Mouse (Mus musculus): ENCODE measurements around the gene Tmigd3. TPM values are rescaled to one million over a fixed set of nuclear protein-coding genes. Genes with fewer than 3 reads are reported as not detected.

Gene Tmigd3
- not detected in 2 replicates for polyA plus RNA-seq (2015; fragmentation: Nextera tagmentation; extraction: Ambion mirVana)

DNA sequence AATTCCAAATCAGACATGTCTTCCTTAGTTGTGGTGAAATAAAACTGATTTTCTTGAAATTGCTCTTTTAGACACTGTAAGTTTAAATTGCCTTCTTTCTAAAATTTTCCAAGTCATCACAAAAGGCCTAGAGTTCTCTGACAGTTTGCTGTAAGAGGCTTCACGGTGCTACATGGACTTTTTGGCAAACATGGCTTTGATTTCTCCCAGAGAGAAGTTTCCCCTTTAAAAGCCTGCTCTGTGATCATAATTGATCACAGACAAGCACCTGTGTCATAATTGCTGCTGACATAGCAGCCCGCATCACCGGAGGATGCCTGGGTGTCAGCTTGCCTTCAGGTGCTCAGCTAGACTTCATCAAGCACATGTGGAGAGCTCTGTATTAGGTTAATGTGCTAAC, at the start of gene Tmigd3, which contains the start of gene Adora3:
Gene Tmigd3 (plus strand): TSS at position 346 of the 400 bp plus-strand sequence.
Gene Adora3 (plus strand): TSS at position 301 of the 400 bp plus-strand sequence.
- Histone ChIP-seq H3K36me3 (ENCODE audit: poor library complexity, severe bottlenecking) (no peaks in the 10 kb centered on the region), H3K27me3 (no peaks in the 10 kb centered on the region), H3K9me3 (replicated peaks) (no peaks in the 10 kb centered on the region), H3K4me3 (no peak within 1 kb of the TSS), H3K4me2 (no peak within 1 kb of the TSS), H3K9ac (no peak within 1 kb of the TSS), H3K27ac (no peak within 1 kb of the TSS), H3K4me1 (peaks cover 12% of the 10 kb centered on the region; the same call in 1 of the 2 replicates)
- ATAC-seq: no peak
- 90% methylated on average over 3 of the region's 3 CpGs for WGBS

DNA sequence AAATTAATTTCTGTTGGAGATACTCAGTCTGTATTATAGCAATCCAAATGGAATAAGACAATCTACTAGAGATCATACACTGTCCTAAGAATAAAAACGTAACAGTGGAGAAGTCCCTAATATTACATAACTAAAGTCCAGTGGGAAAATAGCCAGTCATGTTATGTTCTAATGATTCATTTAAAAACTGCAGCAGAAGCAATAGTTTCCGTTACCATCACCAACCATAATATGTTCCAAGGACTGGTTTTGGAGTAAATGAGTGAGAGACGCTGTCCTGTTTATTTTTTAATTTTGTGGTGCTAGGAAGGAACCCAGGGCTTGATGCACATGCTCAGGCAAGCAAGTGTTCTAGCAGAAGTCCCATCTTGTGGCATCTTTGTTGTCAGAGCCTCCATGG, 49.2 kb upstream of the Tmigd3 start:
- WGBS: 92% methylated on average over 3 of the region's 3 CpGs
- no peaks in the 10 kb centered on the region for H3K4me1 ChIP-seq
- H3K9ac ChIP-seq: no peak overlapping the region
- H3K4me3 ChIP-seq: no peak overlapping the region
- no peaks in the 10 kb centered on the region for H3K9me3 ChIP-seq (replicated peaks)
- no peaks in the 10 kb centered on the region for H3K36me3 ChIP-seq (ENCODE audit: poor library complexity, severe bottlenecking)
- no peak overlapping the region for H3K27ac ChIP-seq
- H3K27me3 ChIP-seq: no peaks in the 10 kb centered on the region
- ATAC-seq: no peak
- no peak overlapping the region for H3K4me2 ChIP-seq

DNA sequence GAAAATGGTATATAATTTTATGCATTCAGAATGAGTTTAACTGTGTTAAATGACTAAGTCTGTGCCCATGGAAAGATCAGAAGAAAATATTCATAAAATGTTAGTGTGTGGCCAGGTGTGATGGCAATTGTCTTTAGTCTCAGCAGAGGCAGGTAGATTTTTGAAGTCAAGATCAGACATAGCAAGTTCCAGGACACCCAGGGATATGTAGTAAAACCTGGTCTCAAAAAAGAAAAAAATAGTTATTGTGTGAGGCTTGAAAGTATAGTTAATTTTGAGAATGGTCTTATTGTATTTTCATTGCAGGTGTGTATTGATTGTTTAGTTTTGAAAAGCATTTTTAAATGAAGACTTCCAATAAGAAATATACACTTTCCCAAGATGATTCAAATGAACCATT, 47.1 kb upstream of the Tmigd3 start:
- no peak overlapping the region for H3K9ac ChIP-seq
- H3K27ac ChIP-seq: no peak overlapping the region
- no peak for ATAC-seq
- no peak overlapping the region for H3K4me2 ChIP-seq
- H3K4me3 ChIP-seq: no peak overlapping the region
- H3K27me3 ChIP-seq: no peaks in the 10 kb centered on the region
- H3K4me1 ChIP-seq: no peaks in the 10 kb centered on the region
- no peaks in the 10 kb centered on the region for H3K36me3 ChIP-seq (ENCODE audit: poor library complexity, severe bottlenecking)
- no peaks in the 10 kb centered on the region for H3K9me3 ChIP-seq (replicated peaks)

DNA sequence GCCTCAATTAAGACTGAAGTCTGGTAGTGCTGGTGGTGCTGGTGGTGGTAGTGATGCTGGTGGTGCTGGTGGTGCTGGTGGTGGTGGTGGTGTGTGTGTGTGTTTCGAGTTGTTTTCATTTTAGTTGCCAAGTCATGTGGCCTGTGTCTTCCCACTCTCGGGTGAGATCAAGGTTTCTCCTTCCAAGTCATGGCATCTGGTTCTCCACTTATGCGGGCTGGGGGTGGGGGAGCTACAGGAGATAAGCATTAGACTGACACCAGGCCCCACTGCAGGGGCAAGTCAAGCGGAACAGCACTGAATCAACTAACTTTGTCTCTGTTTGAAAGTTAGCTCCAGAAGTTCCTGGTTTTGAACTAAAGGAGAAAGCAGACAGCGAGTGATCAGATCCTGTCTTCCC, 46.6 kb upstream of the Tmigd3 start:
- Histone ChIP-seq H3K9ac (no peak overlapping the region), H3K27ac (no peak overlapping the region), H3K27me3 (no peaks in the 10 kb centered on the region), H3K4me2 (no peak overlapping the region), H3K4me1 (no peaks in the 10 kb centered on the region), H3K4me3 (no peak overlapping the region), H3K36me3 (ENCODE audit: poor library complexity, severe bottlenecking) (no peaks in the 10 kb centered on the region), H3K9me3 (replicated peaks) (no peaks in the 10 kb centered on the region)
- 56% methylated on average over 5 of the region's 5 CpGs for WGBS
- ATAC-seq: no peak

DNA sequence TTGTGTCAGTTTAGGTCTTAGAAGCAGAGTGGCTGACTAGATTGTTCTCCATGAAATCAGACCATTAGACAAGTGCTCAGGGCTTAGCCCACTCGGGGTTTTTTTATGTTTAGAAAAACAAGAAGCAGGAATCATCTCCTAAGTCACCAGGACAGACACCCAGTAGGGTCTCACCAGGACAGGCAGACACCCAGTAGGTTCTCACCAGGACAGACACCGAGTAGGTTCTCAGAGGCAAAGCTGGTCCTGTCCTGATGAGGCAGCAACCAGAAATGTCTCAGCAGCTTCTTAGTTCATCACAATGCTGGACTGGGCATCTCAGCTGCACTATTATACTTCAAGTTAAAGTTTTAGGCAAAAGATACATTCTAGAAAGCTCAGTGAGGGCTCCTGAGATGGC, 46.0 kb upstream of the Tmigd3 start:
- Histone ChIP-seq H3K4me1 (no peaks in the 10 kb centered on the region), H3K4me3 (no peak overlapping the region), H3K27ac (no peak overlapping the region), H3K4me2 (no peak overlapping the region), H3K27me3 (no peaks in the 10 kb centered on the region), H3K9me3 (replicated peaks) (no peaks in the 10 kb centered on the region), H3K36me3 (ENCODE audit: poor library complexity, severe bottlenecking) (no peaks in the 10 kb centered on the region), H3K9ac (no peak overlapping the region)
- no peak for ATAC-seq
- 49% methylated on average over 2 of the region's 2 CpGs for WGBS

DNA sequence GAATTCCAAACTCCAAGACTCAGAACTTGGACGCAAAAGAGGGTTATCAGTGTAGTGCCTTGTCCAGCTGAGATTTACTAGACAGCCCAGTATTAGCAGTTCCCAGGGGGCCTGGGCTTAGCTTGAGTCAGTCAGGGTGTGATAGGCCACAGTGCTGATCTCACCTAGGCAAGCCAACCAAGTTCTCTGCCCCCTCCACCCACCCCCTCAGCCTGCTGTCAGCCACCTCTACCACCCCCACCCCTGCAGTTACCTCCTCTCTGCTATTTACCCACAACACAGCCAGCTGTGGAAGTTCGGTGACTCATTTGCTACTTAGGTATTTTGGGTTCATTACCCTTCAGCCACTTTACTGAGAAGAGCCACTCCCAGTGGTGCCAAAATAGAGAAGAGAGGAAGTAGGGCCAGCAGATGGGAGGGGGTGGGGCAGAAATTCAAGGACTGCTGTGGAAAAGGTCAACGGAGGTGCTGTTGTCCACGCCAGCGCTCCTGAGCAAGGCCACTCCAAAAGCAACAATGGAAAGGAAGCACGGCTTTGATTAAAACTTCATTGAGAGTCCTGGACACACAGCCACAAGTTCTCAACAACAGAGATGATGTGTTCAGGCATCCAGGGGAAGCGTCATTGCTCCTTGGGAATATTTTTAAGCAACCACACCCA, 45.1 kb upstream of the Tmigd3 start:
- Histone ChIP-seq H3K9me3 (replicated peaks) (no peaks in the 10 kb centered on the region), H3K4me1 (no peaks in the 10 kb centered on the region), H3K4me2 (no peak overlapping the region), H3K36me3 (ENCODE audit: poor library complexity, severe bottlenecking) (no peaks in the 10 kb centered on the region), H3K27me3 (no peaks in the 10 kb centered on the region), H3K27ac (no peak overlapping the region), H3K4me3 (no peak overlapping the region), H3K9ac (no peak overlapping the region)
- WGBS: 76% methylated on average over 7 of the region's 7 CpGs
- ATAC-seq: no peak

DNA sequence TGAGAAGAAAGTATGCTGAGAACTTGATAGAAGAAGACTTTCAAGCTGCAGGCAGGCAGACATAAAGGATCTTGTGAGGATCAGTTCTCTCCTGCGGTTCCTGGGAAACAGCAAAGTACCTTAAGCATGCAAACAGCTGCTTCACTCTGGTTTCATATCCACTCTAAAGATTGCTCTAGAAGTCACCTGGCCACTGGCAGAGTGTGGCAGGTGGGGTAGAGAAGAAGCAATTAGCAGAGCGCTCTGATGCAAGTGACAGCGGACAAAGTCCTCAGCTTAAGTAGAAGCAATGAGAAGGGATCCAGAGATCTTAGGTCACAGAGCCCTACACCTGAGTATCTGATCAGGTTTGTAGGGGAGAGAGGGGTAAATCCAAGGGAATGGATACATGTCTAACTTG, 39.1 kb upstream of the Tmigd3 start:
- H3K27me3 ChIP-seq: no peaks in the 10 kb centered on the region
- no peaks in the 10 kb centered on the region for H3K36me3 ChIP-seq (ENCODE audit: poor library complexity, severe bottlenecking)
- no peak overlapping the region for H3K4me2 ChIP-seq
- no peak overlapping the region for H3K4me3 ChIP-seq
- ATAC-seq: no peak
- 93% methylated on average over 3 of the region's 3 CpGs for WGBS
- H3K9ac ChIP-seq: no peak overlapping the region
- no peaks in the 10 kb centered on the region for H3K4me1 ChIP-seq
- H3K9me3 ChIP-seq (replicated peaks): no peaks in the 10 kb centered on the region
- H3K27ac ChIP-seq: no peak overlapping the region

DNA sequence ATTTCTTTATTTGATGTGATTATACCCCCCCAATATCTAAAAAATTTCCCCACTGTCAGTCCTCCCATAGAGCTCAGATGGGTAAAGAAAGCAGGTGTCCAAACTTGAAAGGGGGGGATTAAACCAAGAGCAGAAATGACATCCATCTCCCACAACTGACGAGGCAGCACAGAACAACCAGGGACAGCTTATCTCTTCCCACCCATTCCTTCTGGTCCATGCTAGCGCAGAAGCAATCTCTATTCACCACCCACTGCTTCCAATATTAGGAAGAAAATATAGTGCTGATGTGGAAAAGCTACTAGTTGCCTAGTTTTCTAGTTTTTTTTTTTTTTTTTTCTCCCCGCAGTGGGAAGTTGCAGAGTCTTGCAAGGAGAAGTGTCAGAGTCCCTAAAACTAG, 34.8 kb upstream of the Tmigd3 start:
- 77% methylated on average over 3 of the region's 3 CpGs for WGBS
- Histone ChIP-seq H3K27me3 (no peaks in the 10 kb centered on the region), H3K9ac (no peak overlapping the region)

DNA sequence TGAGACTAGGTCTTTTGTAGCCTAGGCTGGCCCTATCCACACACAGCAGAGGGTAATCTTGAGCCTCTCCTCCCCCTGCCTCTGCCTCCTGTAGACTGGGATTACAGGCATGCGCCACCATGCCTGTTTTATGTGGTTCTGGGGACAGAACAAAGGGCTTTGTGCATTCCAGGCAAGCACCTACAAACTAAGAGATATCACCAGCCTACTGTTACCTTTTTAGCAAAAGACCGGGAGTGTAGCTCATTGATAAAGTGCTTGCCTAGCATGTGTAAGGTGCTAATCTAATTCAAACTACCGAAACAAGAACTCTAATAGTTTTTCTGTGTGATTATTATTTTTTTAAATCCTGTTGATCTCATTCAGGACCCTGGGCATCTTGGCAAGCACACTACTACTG, 33.8 kb upstream of the Tmigd3 start:
- ATAC-seq: no peak
- no peaks in the 10 kb centered on the region for H3K36me3 ChIP-seq (ENCODE audit: poor library complexity, severe bottlenecking)
- H3K27ac ChIP-seq: no peak overlapping the region
- no peaks in the 10 kb centered on the region for H3K4me1 ChIP-seq
- H3K9ac ChIP-seq: no peak overlapping the region
- no peaks in the 10 kb centered on the region for H3K27me3 ChIP-seq
- H3K4me2 ChIP-seq: no peak overlapping the region
- H3K4me3 ChIP-seq: no peak overlapping the region
- 87% methylated on average over 3 of the region's 3 CpGs for WGBS
- H3K9me3 ChIP-seq (replicated peaks): no peaks in the 10 kb centered on the region

More for the DNA sequence above, 34.8 kb upstream of the Tmigd3 start:
- no peak overlapping the region for H3K4me2 ChIP-seq
- H3K36me3 ChIP-seq (ENCODE audit: poor library complexity, severe bottlenecking): no peaks in the 10 kb centered on the region
- no peaks in the 10 kb centered on the region for H3K9me3 ChIP-seq (replicated peaks)
- H3K4me1 ChIP-seq: no peaks in the 10 kb centered on the region
- H3K4me3 ChIP-seq: no peak overlapping the region
- no peak for ATAC-seq
- H3K27ac ChIP-seq: no peak overlapping the region

DNA sequence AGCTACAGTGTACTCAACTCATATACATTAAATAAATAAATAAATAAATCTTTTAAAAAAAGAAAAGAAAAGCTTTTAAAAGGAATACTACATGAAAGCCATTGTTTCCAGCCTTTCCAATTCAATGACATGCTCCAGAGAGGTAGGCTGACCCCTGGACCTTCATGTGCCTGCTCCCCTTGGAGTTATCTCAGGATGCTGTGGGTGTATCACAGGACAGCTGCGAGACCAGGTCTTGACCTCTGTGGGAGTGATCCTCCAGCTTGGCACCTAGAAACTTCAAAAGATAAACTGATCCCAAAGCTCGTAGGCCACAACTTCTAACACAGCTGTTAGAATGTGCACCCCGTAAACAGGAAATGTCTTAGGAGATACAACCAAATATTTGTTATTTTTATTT, 32.0 kb upstream of the Tmigd3 start:
- Histone ChIP-seq H3K36me3 (ENCODE audit: poor library complexity, severe bottlenecking) (no peaks in the 10 kb centered on the region), H3K4me1 (no peaks in the 10 kb centered on the region), H3K4me2 (no peak overlapping the region), H3K9me3 (replicated peaks) (no peaks in the 10 kb centered on the region), H3K27me3 (no peaks in the 10 kb centered on the region), H3K4me3 (no peak overlapping the region), H3K27ac (no peak overlapping the region), H3K9ac (no peak overlapping the region)
- ATAC-seq: no peak
- WGBS: 86% methylated on average over 3 of the region's 3 CpGs

DNA sequence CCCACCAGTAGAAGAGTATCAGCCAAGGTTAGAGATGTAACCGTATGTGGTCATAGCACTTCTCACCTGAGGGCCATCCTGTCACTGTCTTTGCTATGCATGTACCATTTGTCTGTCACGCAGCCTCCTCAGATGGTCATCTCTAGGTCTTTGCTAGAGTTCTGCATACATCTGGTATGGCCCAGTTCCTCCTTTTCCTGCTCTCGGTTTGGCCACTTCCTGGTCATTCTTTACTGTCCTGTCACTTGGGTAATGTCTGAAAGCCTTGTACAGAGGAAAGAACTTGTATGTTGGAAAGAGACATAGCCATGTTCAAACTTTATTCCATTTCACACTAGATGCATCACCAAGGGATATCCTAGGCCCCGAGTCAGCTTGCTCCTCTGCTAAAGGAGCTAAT, 30.9 kb upstream of the Tmigd3 start:
- no peak overlapping the region for H3K27ac ChIP-seq
- H3K9me3 ChIP-seq (replicated peaks): no peaks in the 10 kb centered on the region
- no peak overlapping the region for H3K4me3 ChIP-seq
- no peak overlapping the region for H3K4me2 ChIP-seq
- no peak for ATAC-seq
- H3K36me3 ChIP-seq (ENCODE audit: poor library complexity, severe bottlenecking): no peaks in the 10 kb centered on the region
- no peaks in the 10 kb centered on the region for H3K27me3 ChIP-seq
- H3K9ac ChIP-seq: no peak overlapping the region
- 94% methylated on average over 4 of the region's 4 CpGs for WGBS
- no peaks in the 10 kb centered on the region for H3K4me1 ChIP-seq

DNA sequence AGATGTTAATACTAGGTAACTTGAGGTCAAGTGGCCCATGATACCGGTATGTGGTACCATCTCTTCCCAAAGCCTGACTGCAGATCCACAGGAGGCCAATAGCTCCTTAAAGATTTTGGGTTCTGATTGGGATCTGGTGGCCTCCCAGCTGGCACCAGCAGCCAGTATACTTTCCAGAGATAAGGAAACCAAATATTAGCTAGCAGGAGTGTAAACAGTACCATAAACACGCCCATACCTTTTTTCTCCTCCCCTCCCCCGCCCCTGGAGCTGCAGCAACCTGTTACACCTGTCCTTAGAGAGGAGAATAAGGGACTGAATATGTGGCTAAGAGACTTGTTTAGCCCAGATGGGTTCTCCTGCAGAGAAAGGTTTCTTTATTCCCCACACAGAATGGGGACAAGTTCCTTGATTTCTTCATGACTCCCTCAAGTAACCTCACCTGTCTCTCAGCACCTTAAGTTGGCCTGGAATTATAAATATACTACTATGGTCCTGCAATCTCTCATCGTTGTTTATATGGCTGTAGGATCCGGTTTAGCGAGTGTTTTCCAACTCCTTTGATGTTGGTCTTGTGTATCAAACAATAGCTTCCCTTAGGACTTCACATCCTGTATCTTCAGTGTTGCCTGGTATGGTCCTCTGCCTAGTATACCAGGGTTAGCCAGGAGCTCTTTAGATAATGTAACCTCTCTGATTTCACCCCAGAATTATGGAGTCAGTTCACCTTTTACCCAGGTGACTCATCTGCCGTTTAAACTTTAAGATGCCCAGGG, 24.2 kb upstream of the Tmigd3 start:
- no peak for ATAC-seq

More for the DNA sequence above, 24.2 kb upstream of the Tmigd3 start:
- H3K36me3 ChIP-seq (ENCODE audit: poor library complexity, severe bottlenecking): no peaks in the 10 kb centered on the region
- no peak overlapping the region for H3K27ac ChIP-seq
- H3K27me3 ChIP-seq: no peaks in the 10 kb centered on the region
- H3K9ac ChIP-seq: no peak overlapping the region
- H3K4me3 ChIP-seq: no peak overlapping the region
- no peaks in the 10 kb centered on the region for H3K9me3 ChIP-seq (replicated peaks)
- WGBS: 78% methylated on average over 7 of the region's 7 CpGs
- H3K4me2 ChIP-seq: no peak overlapping the region
- no peaks in the 10 kb centered on the region for H3K4me1 ChIP-seq

Data from forebrain, embryonic 13.5 days (tissue).